Mouse (Mus musculus): Measurements from ENCODE around the gene Cabp5.
"Not testable (repeated sequence)": the region's sequence is repeated elsewhere in the genome, so short reads cannot be mapped to it uniquely, and the experiment has no call there.

The Cabp5 gene

GRCm38 (mm10) chr7:13397832-13398231, at the start of gene Cabp5:
Gene Cabp5 (plus strand): TSS chr7:13398132.
- no peak for DNase-seq

GRCm38 (mm10) chr7:13355943-13356342, 42.0 kb upstream of the Cabp5 start:
- DNase-seq: no peak

GRCm38 (mm10) chr7:13380588-13380987, 17.3 kb upstream of the Cabp5 start:
- no peak for DNase-seq

GRCm38 (mm10) chr7:13450541-13450940, 52.6 kb downstream of the Cabp5 start, which contains the start of gene Bsph1:
Gene Bsph1 (plus strand): TSS chr7:13450841.
- DNase-seq: not testable (repeated sequence)
